Mouse (Mus musculus) bone marrow, adult 2 months (tissue): ENCODE data around the gene D430019H16Rik. TPM values are rescaled to one million over a fixed set of nuclear protein-coding genes. Genes with fewer than 3 reads are reported as not detected.

Source experiments
- H3K27ac ChIP-seq: fragments of 200-500 bp; 2 replicates; pipeline ENCODE4 v1.5.1; 2012; ENCODE audit warnings: low read depth, mild to moderate bottlenecking, control low read depth, inconsistent platforms, low read length; ENCODE audit not compliant: control insufficient read depth, poor library complexity, insufficient read depth
- H3K4me1 ChIP-seq: fragments of 200-500 bp; 2 replicates; pipeline ENCODE4 v1.6.1; 2011; ENCODE audit warnings: low read length; ENCODE audit not compliant: control insufficient read depth, insufficient read depth
- H3K4me3 ChIP-seq: fragments of 200-500 bp; replicated peaks from 2 replicates; pipeline ENCODE3; 2011; ENCODE audit warnings: mild to moderate bottlenecking, low read depth, low read length, control low read depth; ENCODE audit not compliant: control insufficient read depth
- CTCF ChIP-seq: fragments of 200-500 bp; IDR thresholded peaks from 2 replicates; pipeline ENCODE4 v1.5.1; 2011; ENCODE audit warnings: low read length, control low read depth; ENCODE audit not compliant: control insufficient read depth, insufficient read depth
- POLR2A ChIP-seq: fragments of 200-500 bp; IDR thresholded peaks from 2 replicates; pipeline ENCODE4 v1.6.1; 2011; ENCODE audit warnings: low read depth, mild to moderate bottlenecking, control low read depth, low read length, borderline replicate concordance; ENCODE audit not compliant: control insufficient read depth
- WGBS: fragments of 180-500 bp; shearing (Covaris S2); methylation state at CpG from one replicate; pipeline ENCODE4 v1.1.7; 2018; 5-methylcytosine and 5-hydroxymethylcytosine counted together
- polyA plus RNA-seq: library from polyadenylated mRNA; stranded (reverse); fragments of >200 nt; gene quantifications from 2 replicates; pipeline ENCODE4 v1.2.4, GENCODE M21; 2011; ENCODE audit warnings: low replicate concordance; ENCODE audit not compliant: missing spikeins, insufficient read depth, insufficient read length

The D430019H16Rik gene
- polyA plus RNA-seq, 1 experiment: not detected

DNA sequence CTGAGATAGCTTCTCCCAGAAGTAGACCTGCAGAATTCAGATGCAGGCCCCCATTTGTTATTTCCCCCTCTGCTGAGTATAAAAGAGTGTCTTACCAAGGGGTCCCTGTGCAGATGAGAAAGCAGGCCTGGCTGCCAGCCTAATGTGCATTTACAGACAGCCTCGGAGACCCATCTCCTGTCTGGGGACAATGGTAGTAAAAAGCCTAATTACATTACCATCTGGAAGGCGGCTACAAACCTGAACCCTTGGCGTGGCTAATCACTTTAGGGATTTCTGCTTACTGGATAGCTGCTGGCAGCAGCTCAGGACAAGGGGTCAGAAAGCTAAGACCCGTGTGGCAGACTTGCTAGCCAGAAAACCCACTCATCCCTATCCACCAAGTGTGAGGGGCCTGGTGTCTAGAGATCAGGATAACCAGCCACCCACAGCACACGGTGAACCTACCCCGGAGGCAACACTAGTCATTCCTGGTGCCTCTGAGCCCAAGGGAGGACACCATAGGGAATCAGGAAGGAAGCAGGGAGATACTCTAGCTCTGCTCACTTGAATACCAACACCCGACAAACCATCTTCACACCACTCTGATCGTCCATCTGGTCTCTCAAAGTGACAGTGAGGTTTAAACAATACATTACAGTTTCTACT lies 78.2 kb downstream of the D430019H16Rik start:
- H3K4me1 ChIP-seq: peaks cover 3% of the 10 kb centered on the region
- TF ChIP-seq POLR2A (no peak), CTCF (no peak)
- H3K27ac ChIP-seq: no peak overlapping the region
- no peak overlapping the region for H3K4me3 ChIP-seq
- 72% methylated on average over 8 of the region's 8 CpGs for WGBS

DNA sequence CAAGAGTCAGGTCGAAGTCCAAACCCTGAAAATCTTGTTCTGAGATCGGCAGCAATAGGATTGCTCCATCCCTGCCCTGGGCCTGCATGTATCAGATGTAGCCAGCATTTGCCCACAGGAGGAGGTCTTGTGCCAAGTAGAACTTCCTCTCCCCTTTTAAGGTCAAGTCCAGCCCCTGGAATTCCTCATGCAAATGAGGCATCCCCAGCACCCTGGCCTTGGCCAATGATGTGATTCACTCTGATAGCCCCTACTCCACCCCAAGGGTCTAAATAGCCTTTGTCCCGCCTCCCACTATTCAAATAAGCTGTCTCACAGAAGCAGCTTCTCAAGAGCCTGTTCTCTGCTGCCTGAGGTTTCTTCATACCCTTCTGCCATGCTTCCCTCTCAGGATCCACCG lies 81.2 kb downstream of the D430019H16Rik start:
- 64% methylated on average over 4 of the region's 4 CpGs for WGBS
- H3K4me3 ChIP-seq: no peak overlapping the region
- no peak overlapping the region for H3K27ac ChIP-seq
- no peak for TF ChIP-seq POLR2A
- no peak for TF ChIP-seq CTCF
- H3K4me1 ChIP-seq: no peaks in the 10 kb centered on the region; the same call in 1 of the 2 replicates

DNA sequence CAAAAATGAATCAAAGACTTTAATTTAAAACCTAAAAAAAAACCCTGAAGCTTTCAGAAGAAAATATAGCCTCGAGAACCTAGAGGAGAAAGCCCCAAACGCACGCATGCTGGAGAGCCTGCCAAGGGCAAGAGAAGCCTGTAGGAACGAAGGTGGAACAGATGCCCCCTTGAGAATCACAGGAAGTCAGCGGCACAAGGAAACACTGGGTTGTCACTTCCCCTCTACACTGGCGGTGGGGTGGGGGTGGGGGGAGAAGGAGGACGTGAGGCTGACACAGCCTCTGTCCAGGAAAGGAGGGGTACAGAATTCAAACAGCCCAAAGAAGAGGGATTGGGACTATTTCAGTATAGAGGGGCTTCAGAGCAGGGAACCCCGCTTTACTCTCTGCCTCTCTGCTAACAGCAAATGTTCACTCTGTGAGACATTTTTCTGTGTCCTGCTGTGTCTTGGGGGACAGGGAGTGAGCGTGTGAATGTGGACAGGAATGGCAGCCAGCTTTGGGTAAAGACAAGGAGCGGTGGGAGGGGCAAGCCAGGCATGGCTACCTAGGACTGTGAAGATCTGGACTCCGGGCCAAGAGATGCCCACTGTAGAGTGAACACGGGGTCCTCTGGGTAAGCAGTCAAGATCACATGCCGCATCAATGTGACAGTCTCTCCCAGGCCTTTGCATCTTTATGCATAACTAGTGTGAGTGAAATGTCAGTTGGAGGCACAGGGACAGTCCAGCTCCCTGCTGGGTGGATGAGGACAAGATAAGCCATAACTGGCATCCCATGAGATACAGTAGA lies 82.5 kb downstream of the D430019H16Rik start:
- Histone ChIP-seq H3K4me1 (peaks cover 1% of the 10 kb centered on the region), H3K4me3 (no peak overlapping the region), H3K27ac (no peak overlapping the region)
- WGBS: 37% methylated on average over 13 of the region's 13 CpGs
- no peak for TF ChIP-seq CTCF

DNA sequence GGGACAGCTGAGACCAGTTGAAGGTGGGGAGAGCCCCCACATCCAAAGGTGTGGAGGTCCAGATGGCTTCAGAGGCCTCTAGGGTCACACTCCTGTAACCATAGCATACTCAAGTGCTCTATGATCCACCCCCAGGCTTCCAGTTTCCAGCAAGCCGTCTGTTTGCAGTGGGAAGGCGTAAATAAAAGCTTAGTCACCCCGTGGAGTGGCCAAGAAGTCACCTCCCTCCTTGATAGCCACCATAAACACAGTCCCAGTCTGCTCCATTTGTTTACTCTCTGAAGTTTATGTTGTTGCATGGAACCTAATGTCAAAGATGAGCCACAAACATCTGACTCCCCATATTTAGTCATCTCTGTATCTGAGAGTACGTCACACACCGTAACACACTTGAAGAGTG lies 83.5 kb downstream of the D430019H16Rik start:
- 54% methylated on average over 5 of the region's 5 CpGs for WGBS
- Histone ChIP-seq H3K4me1 (peaks cover 1% of the 10 kb centered on the region), H3K27ac (no peak overlapping the region), H3K4me3 (no peak overlapping the region)
- no peak for TF ChIP-seq CTCF
- TF ChIP-seq POLR2A: no peak

DNA sequence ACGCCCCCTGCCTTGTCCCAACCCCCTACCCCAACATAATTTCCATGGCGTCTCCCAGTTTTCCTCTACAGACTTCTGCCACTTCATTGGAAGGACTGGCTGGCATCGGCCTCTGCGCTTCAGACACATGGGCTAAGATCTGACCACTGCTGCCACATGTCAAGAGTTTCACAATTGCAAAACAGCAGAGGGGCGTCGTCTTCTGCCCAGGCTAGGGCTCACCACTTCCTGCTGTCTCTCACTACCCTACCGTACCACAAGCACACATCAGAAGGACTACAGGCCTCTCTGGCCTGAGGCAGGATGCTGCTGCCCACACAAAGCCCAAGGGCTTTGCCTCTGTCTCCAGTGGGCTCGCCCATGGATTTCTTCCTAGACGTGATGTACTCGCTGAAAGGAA lies 86.0 kb downstream of the D430019H16Rik start:
- TF ChIP-seq POLR2A: no peak
- no peak for TF ChIP-seq CTCF
- H3K4me1 ChIP-seq: peaks cover 1% of the 10 kb centered on the region
- H3K27ac ChIP-seq: no peak overlapping the region
- 28% methylated on average over 10 of the region's 10 CpGs for WGBS
- H3K4me3 ChIP-seq: no peak overlapping the region

DNA sequence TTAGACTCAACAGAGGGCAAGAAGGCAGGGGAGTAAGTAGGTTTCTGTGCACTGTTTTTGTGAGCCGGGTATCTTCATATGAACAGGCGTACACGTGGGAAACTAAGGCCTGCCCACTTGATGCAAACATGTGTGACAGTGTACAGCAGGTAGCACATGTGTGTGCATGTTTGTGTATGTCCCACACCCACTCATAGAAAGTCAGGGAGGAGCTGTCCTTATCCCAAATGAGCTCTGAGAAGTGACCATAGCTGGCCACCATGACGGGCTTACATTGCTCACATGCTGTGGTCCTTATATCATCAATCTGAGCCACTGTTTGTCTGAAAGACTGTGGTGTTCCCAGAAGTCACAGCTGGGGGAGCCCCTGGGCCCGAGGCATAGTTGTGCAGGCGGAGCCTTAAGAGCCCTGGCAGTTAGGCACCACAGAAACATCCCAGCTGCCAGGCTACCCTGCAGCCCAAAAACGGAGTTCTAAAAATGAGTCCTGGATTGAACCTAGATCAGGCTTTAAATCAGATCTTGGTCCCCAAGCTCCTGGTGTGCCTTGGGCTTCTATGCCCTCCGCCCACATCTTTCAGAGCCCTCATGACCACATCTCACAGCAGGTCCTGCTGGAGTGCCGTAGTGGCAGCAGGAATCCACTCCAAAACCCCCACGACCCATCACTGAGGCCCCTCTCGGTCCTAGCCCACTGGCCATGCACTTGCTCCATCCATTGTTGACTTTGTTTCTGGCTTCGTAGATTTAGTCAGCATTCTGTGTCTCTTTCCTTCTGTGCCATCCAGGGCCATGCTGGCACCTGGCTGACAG lies 88.1 kb downstream of the D430019H16Rik start:
- no peak for TF ChIP-seq CTCF
- TF ChIP-seq POLR2A: no peak
- H3K4me3 ChIP-seq: no peak overlapping the region
- H3K27ac ChIP-seq: no peak overlapping the region
- peaks cover 1% of the 10 kb centered on the region for H3K4me1 ChIP-seq
- 73% methylated on average over 12 of the region's 12 CpGs for WGBS

DNA sequence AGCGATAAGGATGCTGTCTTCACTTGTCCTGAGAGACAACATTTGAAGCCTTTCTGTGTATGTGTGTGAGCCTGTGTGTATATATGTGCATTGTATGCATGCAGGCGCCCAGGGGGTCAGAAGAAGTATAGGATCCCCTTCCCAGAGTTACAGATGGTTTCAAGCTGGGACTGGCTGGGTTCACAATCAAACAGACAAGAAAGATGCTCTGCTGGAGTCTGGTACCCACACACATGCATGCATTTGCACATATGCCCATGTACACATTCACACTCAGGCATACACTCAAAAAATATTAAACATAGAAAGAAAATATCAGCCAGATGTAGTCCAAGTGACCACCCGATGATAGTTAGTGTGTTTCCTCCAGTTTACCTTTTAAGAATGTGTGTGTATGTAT lies 88.9 kb downstream of the D430019H16Rik start:
- TF ChIP-seq POLR2A (no peak), CTCF (no peak)
- Histone ChIP-seq H3K4me1 (peaks cover 1% of the 10 kb centered on the region), H3K4me3 (no peak overlapping the region), H3K27ac (no peak overlapping the region)
- 72% methylated on average over 3 of the region's 3 CpGs for WGBS

Other genes starting within 250 kb of the D430019H16Rik start
- 7.6 TPM in 1 of 2 replicates, not detected in the other for gene Tcl1, start 231.1 kb upstream of the D430019H16Rik start, polyA plus RNA-seq
- not detected in 2 replicates for gene Tunar, start 120.0 kb upstream of the D430019H16Rik start, polyA plus RNA-seq
- 0.52 TPM in 1 of 2 replicates, not detected in the other for gene Bdkrb2, start 109.4 kb downstream of the D430019H16Rik start, polyA plus RNA-seq
- gene Bdkrb1, start 149.2 kb downstream of the D430019H16Rik start, polyA plus RNA-seq: not detected in 2 replicates
- gene Gskip, start 231.0 kb downstream of the D430019H16Rik start, polyA plus RNA-seq: 3.4 and 7.9 TPM in 2 replicates
- 10.9 and 21.4 TPM in 2 replicates for gene Atg2b, start 231.4 kb downstream of the D430019H16Rik start, polyA plus RNA-seq